Mouse (Mus musculus) testis, adult 2 months (tissue): ENCODE measurements at regions not wholly inside any gene's neighbourhood (a gene's known extent, or its start where the extent isn't known, plus 50 kb on each side); places are given as distances from the start of the nearest gene placed in this dataset.

ENCODE experiments used
- CTCF ChIP-seq: fragments of 200-500 bp; IDR thresholded peaks from 2 replicates; pipeline ENCODE4 v1.5.1; 2012; ENCODE audit warnings: low read depth, mild to moderate bottlenecking, inconsistent platforms, low read length, moderate library complexity; ENCODE audit not compliant: control insufficient read depth, insufficient read depth, insufficient replicate concordance
- POLR2A ChIP-seq: fragments of 200-500 bp; IDR thresholded peaks from 2 replicates; pipeline ENCODE4 v1.6.1; 2012; ENCODE audit warnings: low read depth, mild to moderate bottlenecking, inconsistent platforms, low read length, moderate library complexity; ENCODE audit not compliant: control insufficient read depth

DNA sequence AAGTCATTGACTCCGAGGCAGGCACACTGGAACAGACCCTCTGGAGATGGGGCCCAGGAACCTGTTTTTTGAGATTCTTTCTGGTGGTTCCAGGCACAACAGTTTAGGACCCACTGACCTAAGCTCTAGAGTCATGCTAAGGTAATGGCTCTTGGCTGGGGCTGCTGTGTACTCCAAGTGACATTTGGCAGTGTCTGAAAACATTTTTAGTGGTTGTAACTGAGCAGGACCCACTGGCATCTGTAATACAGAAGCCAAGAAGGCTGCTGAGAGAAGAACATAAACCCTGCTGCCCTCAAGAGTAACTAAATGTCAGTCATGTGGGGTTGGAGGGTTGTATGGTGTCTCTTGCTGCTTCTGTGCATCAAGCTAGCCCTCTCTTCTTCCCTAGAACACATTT is 73.1 kb upstream of the Gadd45a start:
- TF ChIP-seq POLR2A (no peak), CTCF (no peak)
